Mouse (Mus musculus): ENCODE results near the gene Hmgb1. TPM values are rescaled to one million over a fixed set of nuclear protein-coding genes. Genes with fewer than 3 reads are reported as not detected.

Gene Hmgb1
- polyA plus RNA-seq, 1 experiment from 2014 or later: 1,770 TPM

DNA sequence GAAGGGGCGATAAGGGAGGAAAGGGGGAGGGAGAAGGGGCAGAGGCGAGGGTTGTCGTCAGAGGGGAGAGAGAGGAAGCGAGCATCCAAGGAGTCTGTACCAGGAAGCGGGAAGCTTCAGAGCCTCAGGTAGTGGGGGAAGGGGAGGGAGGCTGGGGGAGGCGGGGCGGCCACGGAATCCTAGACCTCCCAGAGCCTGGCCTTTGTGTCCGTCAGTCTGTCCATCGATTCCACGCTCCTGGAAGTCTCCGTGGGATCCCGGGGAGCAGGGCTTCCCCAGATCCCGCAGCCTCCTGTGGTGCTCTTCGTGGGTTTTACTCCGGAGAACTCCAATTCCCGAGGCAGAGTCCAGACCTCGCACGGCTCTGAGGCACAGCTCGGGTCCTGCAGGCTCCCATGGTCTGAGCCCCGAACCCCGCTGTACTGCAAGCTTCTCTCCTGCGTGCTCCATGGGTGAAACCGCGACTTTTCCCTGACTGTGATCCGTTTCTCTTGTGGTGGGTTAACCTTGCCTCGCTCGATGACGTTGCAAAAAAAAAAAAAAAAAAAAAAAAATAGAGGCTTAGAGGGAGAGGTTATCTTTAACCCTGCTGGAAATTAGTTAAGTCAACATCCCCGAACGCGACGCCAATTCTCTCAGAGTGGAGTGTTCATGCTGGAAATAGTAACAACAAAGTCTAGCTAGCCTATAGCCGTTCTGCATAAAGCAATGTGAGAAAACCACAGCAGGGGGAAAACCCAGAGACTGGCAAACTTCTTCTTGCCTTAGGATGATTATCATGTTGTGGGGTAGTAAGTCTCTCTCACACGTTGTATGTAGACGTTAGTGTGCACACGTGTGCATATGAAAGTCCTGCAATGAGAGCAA is 168.7 kb downstream of the Hmgb1 start:
- peak overlapping the region; percentile 55 for H3K4me3 ChIP-seq
- 1% methylated on average over 37 of the region's 37 CpGs for WGBS
- no peaks in the 10 kb centered on the region for H3K9me3 ChIP-seq

DNA sequence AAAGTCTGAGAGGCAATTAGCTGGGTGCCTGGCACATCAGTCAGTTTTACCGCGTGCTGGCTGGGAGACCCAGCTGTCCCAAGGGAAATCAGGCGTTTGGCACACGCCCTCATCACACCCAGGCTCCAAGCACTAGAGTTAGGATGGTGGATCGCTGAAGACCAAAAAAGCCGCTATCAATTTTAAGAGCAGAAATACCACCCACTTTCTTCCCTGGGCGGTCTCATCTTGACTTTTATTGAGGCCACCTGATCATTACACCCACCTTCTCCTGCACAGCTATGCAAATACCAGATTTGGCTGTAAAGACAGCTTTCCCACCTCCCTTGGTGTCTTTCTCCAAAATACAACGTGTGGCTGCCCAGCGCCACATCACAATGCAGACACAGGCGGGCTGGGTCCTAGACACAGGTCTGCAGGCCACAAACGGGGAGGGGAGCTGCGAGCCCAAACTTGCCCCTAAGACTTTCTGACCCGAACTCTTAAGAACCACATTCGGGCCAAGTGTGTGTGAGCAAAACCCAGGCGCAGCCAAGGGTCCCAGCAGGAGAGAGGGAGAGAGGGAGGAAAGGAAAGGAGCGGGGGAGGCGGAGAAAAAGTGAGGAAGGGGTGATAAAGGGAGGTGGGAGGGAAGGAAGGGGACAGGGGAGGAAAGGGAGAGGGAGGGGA is 169.6 kb downstream of the Hmgb1 start:
- WGBS: 14% methylated on average over 17 of the region's 17 CpGs
- H3K36me3 ChIP-seq: no peaks in the 10 kb centered on the region
- peak overlapping the region; percentile 55 for H3K4me3 ChIP-seq
- H3K9ac ChIP-seq: peak overlapping the region; percentile 68
- H3K4me2 ChIP-seq (replicated peaks): peak overlapping the region; percentile 89
- H3K9me3 ChIP-seq: no peaks in the 10 kb centered on the region
- no peak for ATAC-seq (ENCODE audit: insufficient number of reproducible peaks, insufficient read depth, low FRiP score, low TSS enrichment)
- 0 out of 2 replicates have a peak overlapping the region, but pooled peaks have one; percentile 4 for H3K27ac ChIP-seq
- H3K27me3 ChIP-seq: no peaks in the 10 kb centered on the region
- peaks cover 10% of the 10 kb centered on the region for H3K4me1 ChIP-seq

More for the DNA sequence above, 168.7 kb downstream of the Hmgb1 start:
- Histone ChIP-seq H3K27me3 (no peaks in the 10 kb centered on the region), H3K27ac (peak overlapping the region; percentile 57; the same call in 1 of the 2 replicates), H3K4me1 (peaks cover 12% of the 10 kb centered on the region), H3K36me3 (no peaks in the 10 kb centered on the region), H3K4me2 (replicated peaks) (peak overlapping the region; percentile 89), H3K9ac (peak overlapping the region; percentile 68)
- peak; percentile 74; the same call in 1 of the 2 replicates for ATAC-seq (ENCODE audit: insufficient number of reproducible peaks, insufficient read depth, low FRiP score, low TSS enrichment)

DNA sequence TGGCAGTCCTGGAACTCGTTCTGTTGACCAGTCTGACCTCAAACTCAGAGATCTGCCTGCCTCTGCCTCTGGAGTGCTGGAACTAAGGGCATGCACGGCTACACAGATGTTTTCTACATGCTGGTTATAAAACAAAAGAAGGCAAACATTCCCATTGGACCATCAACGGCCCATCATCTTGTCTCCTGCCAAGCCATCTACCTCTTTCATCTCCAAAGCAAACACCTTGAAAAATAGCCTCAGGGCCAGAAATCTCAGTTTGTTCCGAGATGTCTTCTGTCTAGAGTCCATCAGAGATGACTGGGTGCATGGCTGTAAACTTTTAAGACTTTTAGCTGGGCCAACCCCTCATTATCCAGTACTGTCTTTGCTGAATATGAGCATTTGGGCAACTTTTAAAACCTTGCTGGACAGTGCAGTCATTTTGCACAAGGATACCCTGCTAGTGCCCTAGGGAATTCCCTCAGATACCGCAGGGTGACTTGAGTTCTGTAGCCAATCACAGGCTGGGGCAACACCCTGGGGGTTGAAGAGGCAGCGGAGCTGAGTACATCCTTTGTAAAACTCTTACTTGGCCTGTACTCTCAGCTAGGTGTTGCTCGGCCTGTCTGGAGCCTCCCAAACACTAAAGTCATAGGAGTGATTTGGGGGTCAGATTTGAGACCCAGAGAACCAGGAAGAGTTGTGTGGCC is 170.3 kb downstream of the Hmgb1 start:
- Histone ChIP-seq H3K4me1 (peaks cover 10% of the 10 kb centered on the region), H3K9me3 (no peaks in the 10 kb centered on the region), H3K27me3 (no peaks in the 10 kb centered on the region), H3K4me3 (0 out of 2 replicates have a peak overlapping the region, but pooled peaks have one; percentile 7), H3K9ac (no peak overlapping the region), H3K36me3 (no peaks in the 10 kb centered on the region), H3K4me2 (replicated peaks) (peak overlapping the region; percentile 89; the same call in 1 of the 2 replicates), H3K27ac (0 out of 2 replicates have a peak overlapping the region, but pooled peaks have one; percentile 4)
- ATAC-seq (ENCODE audit: insufficient number of reproducible peaks, insufficient read depth, low FRiP score, low TSS enrichment): no peak
- 66% methylated on average over 7 of the region's 7 CpGs for WGBS

DNA sequence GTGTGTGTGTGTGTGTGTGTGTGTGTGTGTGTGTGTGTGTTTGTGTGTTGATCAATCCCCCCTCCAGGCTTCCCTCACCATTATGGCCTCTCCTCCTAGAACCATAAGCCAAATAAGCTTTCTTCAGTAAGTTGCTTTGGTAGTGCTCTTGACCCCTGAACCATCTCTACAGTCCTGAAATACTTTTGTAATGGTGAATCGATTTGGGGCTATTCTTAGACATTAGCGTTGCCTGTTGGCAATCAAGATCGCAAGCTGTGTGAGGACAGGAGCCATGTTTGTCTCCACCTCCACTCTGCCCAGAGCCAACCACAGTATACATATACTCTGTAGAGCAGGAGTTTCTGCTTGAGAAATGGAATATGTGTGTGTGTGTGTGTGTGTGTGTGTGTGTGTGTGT is 175.2 kb downstream of the Hmgb1 start:
- H3K9me3 ChIP-seq: no peaks in the 10 kb centered on the region
- H3K27ac ChIP-seq: no peak overlapping the region
- no peaks in the 10 kb centered on the region for H3K27me3 ChIP-seq
- 80% methylated on average over 3 of the region's 3 CpGs for WGBS
- H3K4me2 ChIP-seq (replicated peaks): no peak overlapping the region
- no peak overlapping the region for H3K4me3 ChIP-seq
- no peak overlapping the region for H3K9ac ChIP-seq
- H3K4me1 ChIP-seq: peaks cover 26% of the 10 kb centered on the region
- H3K36me3 ChIP-seq: no peaks in the 10 kb centered on the region
- no peak for ATAC-seq (ENCODE audit: insufficient number of reproducible peaks, insufficient read depth, low FRiP score, low TSS enrichment)

DNA sequence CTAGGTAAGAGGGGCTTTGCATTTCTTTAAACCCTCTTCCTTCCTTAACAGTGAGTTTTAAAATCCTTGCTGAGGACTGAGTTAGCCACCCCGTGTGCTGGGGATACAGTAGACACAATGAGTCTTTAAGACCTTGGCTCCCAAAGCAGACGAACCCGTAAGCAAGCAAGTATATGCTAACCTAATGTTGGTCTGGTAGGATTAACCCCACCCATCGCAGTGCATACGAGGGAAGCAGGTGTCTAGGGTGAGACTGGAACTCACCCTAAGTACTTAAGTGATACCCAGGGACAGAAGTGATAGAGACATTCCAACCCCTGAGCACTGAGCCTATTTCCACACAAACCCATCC is 177.0 kb downstream of the Hmgb1 start:
- Histone ChIP-seq H3K9me3 (no peaks in the 10 kb centered on the region), H3K4me2 (replicated peaks) (peak overlapping the region; percentile 42), H3K36me3 (no peaks in the 10 kb centered on the region), H3K27me3 (no peaks in the 10 kb centered on the region), H3K9ac (no peak overlapping the region), H3K4me3 (no peak overlapping the region), H3K4me1 (peaks cover 35% of the 10 kb centered on the region), H3K27ac (peak overlapping the region; percentile 61; the same call in 1 of the 2 replicates)
- WGBS: 59% methylated on average over 5 of the region's 5 CpGs
- no peak for ATAC-seq (ENCODE audit: insufficient number of reproducible peaks, insufficient read depth, low FRiP score, low TSS enrichment)

DNA sequence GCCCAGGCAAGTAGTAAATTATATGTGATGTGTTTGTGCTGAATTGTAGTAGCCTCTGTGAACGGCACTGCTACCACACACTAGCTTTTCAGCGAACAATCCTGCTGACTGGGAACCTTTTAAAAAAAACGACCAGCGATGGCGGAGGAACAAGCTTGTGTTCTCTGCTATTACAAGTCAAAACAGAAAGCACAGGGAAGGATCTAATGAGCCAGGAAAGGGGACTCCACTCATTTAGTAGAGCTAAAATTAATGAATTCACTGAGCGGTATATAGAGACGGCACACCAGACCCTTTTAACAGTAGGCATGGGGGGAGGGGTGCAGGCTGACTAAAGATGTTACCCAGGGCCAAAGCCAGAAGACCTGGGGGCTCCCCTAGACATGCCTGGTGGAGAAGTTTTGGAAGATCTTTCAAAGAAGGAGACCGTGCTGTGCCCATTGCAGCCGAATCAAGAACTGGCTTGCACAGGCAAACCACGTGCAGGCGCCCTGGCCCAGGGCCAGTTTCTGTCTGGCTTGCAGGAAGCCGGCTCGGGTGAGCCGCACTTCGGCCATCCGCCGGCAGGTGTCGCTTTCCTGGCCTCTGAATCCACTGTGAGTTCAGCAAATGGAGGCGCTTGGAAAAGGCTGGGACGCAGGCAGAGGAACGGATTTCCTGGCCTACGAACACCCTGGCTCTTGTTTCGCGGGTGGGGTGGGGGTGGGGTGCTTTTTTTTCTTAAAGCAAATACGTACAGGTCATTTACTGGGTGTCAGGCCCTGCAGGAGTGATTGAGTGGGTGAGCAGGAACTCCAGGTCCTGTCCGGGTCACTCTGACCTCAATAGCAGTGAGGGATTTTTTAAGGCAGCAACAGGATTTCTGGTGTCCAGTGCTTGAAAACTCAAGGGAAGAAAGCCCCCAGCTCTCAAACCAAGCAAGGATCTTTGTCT is 177.7 kb downstream of the Hmgb1 start:
- Histone ChIP-seq H3K4me3 (peak overlapping the region; percentile 16; the same call in 1 of the 2 replicates), H3K9ac (peak overlapping the region; percentile 7; the same call in 1 of the 2 replicates), H3K9me3 (no peaks in the 10 kb centered on the region), H3K36me3 (no peaks in the 10 kb centered on the region), H3K4me2 (replicated peaks) (peak overlapping the region; percentile 42), H3K4me1 (peaks cover 39% of the 10 kb centered on the region), H3K27me3 (no peaks in the 10 kb centered on the region), H3K27ac (peak overlapping the region; percentile 61)
- 12% methylated on average over 26 of the region's 26 CpGs for WGBS
- peak; percentile 67 for ATAC-seq (ENCODE audit: insufficient number of reproducible peaks, insufficient read depth, low FRiP score, low TSS enrichment)

DNA sequence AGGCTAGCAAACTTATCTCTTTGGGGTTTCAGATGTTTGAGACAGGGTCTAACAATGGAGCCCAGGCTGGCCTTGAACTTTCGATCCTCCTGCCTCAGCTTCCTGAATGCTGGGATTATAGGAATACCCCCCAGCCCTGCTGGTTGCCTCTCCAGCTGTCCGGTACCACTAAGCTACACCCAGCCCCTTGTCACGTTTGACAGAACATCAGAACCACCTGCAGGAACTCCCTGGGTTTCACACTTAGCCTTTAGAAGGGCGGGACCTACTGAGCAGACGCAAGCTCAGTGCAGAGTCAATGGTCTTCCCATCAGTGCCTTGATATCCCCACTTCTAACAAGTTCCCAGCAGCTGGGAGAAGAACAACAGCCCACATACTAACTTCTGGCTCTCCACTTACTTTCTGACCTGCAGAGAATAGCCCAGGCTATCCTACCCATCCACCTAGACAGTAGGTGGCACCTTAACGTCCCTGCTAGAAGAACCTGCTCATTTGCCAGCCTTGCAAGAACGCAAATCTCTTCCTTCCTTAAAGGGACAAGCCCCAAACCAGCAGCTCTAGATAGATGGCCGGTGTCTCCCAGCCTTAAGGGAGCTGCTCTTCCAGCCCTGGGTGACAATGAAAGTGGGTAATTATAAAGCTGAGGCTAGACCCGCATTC is 178.5 kb downstream of the Hmgb1 start:
- Histone ChIP-seq H3K4me1 (peaks cover 39% of the 10 kb centered on the region), H3K9me3 (no peaks in the 10 kb centered on the region), H3K36me3 (no peaks in the 10 kb centered on the region), H3K4me3 (no peak overlapping the region), H3K27me3 (no peaks in the 10 kb centered on the region), H3K4me2 (replicated peaks) (peak overlapping the region; percentile 42), H3K27ac (peak overlapping the region; percentile 61; the same call in 1 of the 2 replicates), H3K9ac (no peak overlapping the region)
- no peak; the same call in 1 of the 2 replicates for ATAC-seq (ENCODE audit: insufficient number of reproducible peaks, insufficient read depth, low FRiP score, low TSS enrichment)
- 67% methylated on average over 9 of the region's 9 CpGs for WGBS

DNA sequence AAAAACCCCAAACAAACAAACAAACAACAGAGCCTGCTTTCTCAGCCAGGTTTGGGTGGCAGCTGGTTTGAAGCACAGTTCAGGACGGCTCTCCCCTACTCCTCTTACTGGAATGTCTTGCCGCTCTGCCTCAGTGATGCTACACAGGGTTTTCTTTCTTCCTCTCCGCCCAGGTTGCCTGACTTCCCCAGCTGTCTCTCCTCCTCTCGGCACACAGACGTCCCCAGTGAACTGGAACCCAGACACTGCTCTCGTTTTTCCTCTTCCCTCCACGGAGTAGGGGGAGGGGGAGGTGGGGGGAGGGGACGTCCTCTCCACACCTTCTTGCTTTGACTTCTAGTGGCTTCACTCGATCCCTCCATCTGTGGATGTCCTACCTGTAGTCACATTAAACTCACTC is 179.2 kb downstream of the Hmgb1 start:
- Histone ChIP-seq H3K9ac (no peak overlapping the region), H3K9me3 (no peaks in the 10 kb centered on the region), H3K4me2 (replicated peaks) (no peak overlapping the region), H3K27ac (no peak overlapping the region), H3K4me3 (no peak overlapping the region), H3K4me1 (peaks cover 39% of the 10 kb centered on the region), H3K27me3 (no peaks in the 10 kb centered on the region), H3K36me3 (no peaks in the 10 kb centered on the region)
- ATAC-seq (ENCODE audit: insufficient number of reproducible peaks, insufficient read depth, low FRiP score, low TSS enrichment): no peak
- WGBS: 19% methylated on average over 9 of the region's 9 CpGs

GRCm38 (mm10) chr5:149003137-149003536 is 181.2 kb downstream of the Hmgb1 start:
- Histone ChIP-seq H3K4me3 (no peak overlapping the region), H3K9ac (no peak overlapping the region), H3K4me1 (peaks cover 39% of the 10 kb centered on the region), H3K27me3 (no peaks in the 10 kb centered on the region), H3K36me3 (no peaks in the 10 kb centered on the region), H3K27ac (peak overlapping the region; percentile 68), H3K4me2 (replicated peaks) (no peak overlapping the region), H3K9me3 (no peaks in the 10 kb centered on the region)
- ATAC-seq (ENCODE audit: insufficient number of reproducible peaks, insufficient read depth, low FRiP score, low TSS enrichment): no peak
- WGBS: 35% methylated on average over 2 of the region's 2 CpGs

DNA sequence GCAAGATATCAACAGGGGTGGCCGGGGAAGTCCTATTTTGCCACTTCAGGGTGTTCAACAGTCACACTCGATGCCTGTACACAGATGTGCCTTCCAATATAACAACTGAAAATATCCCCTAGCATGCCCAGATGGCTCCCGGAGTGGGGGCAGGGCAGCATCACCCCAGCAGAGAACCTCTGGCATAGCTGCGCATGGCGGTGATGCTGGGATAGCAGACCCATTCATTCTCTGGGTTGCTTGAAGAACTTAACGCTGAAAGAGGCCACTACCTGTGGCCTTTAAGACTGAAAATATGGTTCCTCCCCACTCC is 181.5 kb downstream of the Hmgb1 start:
- Histone ChIP-seq H3K4me1 (peaks cover 36% of the 10 kb centered on the region), H3K9me3 (no peaks in the 10 kb centered on the region), H3K4me3 (no peak overlapping the region), H3K27ac (peak overlapping the region; percentile 68), H3K27me3 (no peaks in the 10 kb centered on the region), H3K9ac (no peak overlapping the region), H3K4me2 (replicated peaks) (no peak overlapping the region), H3K36me3 (no peaks in the 10 kb centered on the region)
- no peak for ATAC-seq (ENCODE audit: insufficient number of reproducible peaks, insufficient read depth, low FRiP score, low TSS enrichment)
- WGBS: 53% methylated on average over 6 of the region's 6 CpGs

All from embryonic facial prominence, embryonic 12.5 days (tissue).